Mouse (Mus musculus) embryonic facial prominence, embryonic 13.5 days (tissue): ENCODE measurements at regions not wholly inside any gene's neighbourhood (a gene's known extent, or its start where the extent isn't known, plus 50 kb on each side); places are given as distances from the start of the nearest gene placed in this dataset.

Source experiments
- ATAC-seq: fragments of 200-750 bp; cut with Nextera tagmentation; 2 replicates; pipeline ENCODE4 v1.8.0; 2017; ENCODE audit warnings: low read depth; ENCODE audit not compliant: insufficient number of reproducible peaks, insufficient read depth, low FRiP score, low TSS enrichment
- H3K27ac ChIP-seq: fragments of 300-500 bp; sonication (generic); 2 replicates; pipeline ENCODE4 v1.5.1; 2015; ENCODE audit warnings: moderate library complexity, mild to moderate bottlenecking, inconsistent platforms
- H3K27me3 ChIP-seq: fragments of 300-500 bp; sonication (generic); 2 replicates; pipeline ENCODE4 v1.6.1; 2015; ENCODE audit warnings: mild to moderate bottlenecking, inconsistent platforms
- H3K36me3 ChIP-seq: fragments of 300-500 bp; sonication (generic); 2 replicates; pipeline ENCODE4 v1.6.1; 2015; ENCODE audit warnings: mild to moderate bottlenecking, inconsistent platforms
- H3K4me1 ChIP-seq: fragments of 300-500 bp; sonication (generic); 2 replicates; pipeline ENCODE4 v1.6.1; 2015; ENCODE audit warnings: inconsistent platforms
- H3K4me2 ChIP-seq: fragments of 300-500 bp; sonication (generic); 2 replicates; pipeline ENCODE4 v1.6.1; 2015; ENCODE audit warnings: moderate library complexity, mild to moderate bottlenecking, inconsistent platforms
- H3K4me3 ChIP-seq: fragments of 300-500 bp; sonication (generic); 2 replicates; pipeline ENCODE4 v1.5.1; 2015; ENCODE audit warnings: mild to moderate bottlenecking, inconsistent platforms
- H3K9ac ChIP-seq: fragments of 300-500 bp; sonication (generic); 2 replicates; pipeline ENCODE4 v1.6.1; 2015; ENCODE audit warnings: mild to moderate bottlenecking, inconsistent platforms
- H3K9me3 ChIP-seq: fragments of 300-500 bp; sonication (generic); 2 replicates; pipeline ENCODE4 v1.6.1; 2016; ENCODE audit warnings: inconsistent platforms
- WGBS: fragments of 180-500 bp; shearing (Covaris S2); methylation state at CpG from one replicate; pipeline ENCODE4 v1.1.7; 2015; ENCODE audit warnings: mixed read lengths; 5-methylcytosine and 5-hydroxymethylcytosine counted together

DNA sequence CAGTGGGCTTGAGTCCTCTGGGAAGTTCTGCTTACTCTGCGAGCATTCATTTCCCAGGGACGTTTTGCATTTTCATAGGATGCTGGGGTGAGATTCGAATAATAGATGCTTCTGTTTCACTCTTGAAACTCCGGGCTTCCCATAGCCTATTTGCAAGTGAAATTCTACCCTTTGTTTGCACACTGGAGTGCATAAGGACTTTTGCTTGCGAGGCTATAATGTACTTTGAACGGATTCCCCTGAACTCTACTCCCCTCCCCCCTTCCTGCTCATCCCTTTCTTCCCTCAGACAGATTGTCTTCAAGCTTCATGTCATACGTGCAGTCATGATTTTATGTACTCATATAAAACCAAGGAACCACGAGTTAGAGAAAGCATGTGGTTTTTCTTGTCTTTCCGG, 53.4 kb upstream of the Cnksr3 start:
- ATAC-seq: no peak
- no peaks in the 10 kb centered on the region for H3K9me3 ChIP-seq
- H3K4me3 ChIP-seq: no peak overlapping the region
- no peak overlapping the region for H3K9ac ChIP-seq
- no peaks in the 10 kb centered on the region for H3K27me3 ChIP-seq
- H3K4me2 ChIP-seq: no peak overlapping the region
- WGBS: 29% methylated on average over 9 of the region's 9 CpGs
- no peaks in the 10 kb centered on the region for H3K36me3 ChIP-seq
- peak overlapping the region; percentile 29; the same call in 1 of the 2 replicates for H3K27ac ChIP-seq
- peaks cover 24% of the 10 kb centered on the region for H3K4me1 ChIP-seq

DNA sequence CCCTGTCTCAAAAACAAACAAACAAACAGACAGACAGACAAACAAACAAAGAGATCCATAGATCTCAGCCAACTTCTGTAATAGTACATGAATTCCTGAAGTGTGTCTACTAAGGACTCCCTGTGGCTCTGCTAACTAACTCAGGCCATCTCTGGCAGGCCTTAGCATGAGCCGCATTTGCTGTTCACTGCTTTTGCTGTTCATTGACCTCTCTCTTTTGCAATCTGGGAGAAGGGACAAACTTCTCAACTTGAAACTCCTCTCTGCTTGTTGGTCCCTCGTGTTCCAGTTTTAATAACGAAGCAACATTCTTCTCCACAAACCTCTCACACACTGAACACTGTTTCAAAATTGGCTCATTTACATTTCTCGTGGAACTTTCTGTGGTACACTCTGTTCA, 52.7 kb upstream of the Cnksr3 start:
- Histone ChIP-seq H3K4me3 (no peak overlapping the region), H3K9ac (no peak overlapping the region), H3K27me3 (no peaks in the 10 kb centered on the region), H3K36me3 (no peaks in the 10 kb centered on the region), H3K9me3 (no peaks in the 10 kb centered on the region), H3K27ac (no peak overlapping the region), H3K4me2 (no peak overlapping the region), H3K4me1 (peaks cover 29% of the 10 kb centered on the region)
- ATAC-seq: no peak
- WGBS: 87% methylated on average over 4 of the region's 4 CpGs
